Mouse (Mus musculus): ENCODE results near the gene Gm17267. TPM values are rescaled to one million over a fixed set of nuclear protein-coding genes. Genes with fewer than 3 reads are reported as not detected.

Gm17267 gene
- not detected in 2 replicates for polyA plus RNA-seq (2015; fragmentation: Nextera tagmentation; extraction: Ambion mirVana)

GRCm38 (mm10) chrX:126017257-126017656, at the start of gene Gm17267:
TSS of gene Gm17267 (plus strand) at chrX:126017557.

Measured in neural tube, postnatal 0 days (tissue).